Mouse (Mus musculus) brain, adult 2 months (tissue): ENCODE data around the gene Itgb1.

Source experiments
- DNase-seq: peaks from one replicate; pipeline ENCODE4 v3.0.0; 2011; ENCODE audit warnings: low read depth, low spot score

The Itgb1 gene

GRCm38 (mm10) chr8:128685507-128686428 lies at the start of gene Itgb1:
Itgb1 (plus strand) TSS chr8:128685654.
- peak; percentile 96 for DNase-seq

- no peak for DNase-seq
Observed at GRCm38 (mm10) chr8:128643104-128643503, 42.4 kb upstream of the Itgb1 start.

GRCm38 (mm10) chr8:128645452-128645851 lies 40.0 kb upstream of the Itgb1 start:
- DNase-seq, result no peak

- no peak for DNase-seq
Observed at GRCm38 (mm10) chr8:128646456-128646855, 39.0 kb upstream of the Itgb1 start.

- no peak for DNase-seq
Observed at GRCm38 (mm10) chr8:128648071-128648470, 37.4 kb upstream of the Itgb1 start.

DNA sequence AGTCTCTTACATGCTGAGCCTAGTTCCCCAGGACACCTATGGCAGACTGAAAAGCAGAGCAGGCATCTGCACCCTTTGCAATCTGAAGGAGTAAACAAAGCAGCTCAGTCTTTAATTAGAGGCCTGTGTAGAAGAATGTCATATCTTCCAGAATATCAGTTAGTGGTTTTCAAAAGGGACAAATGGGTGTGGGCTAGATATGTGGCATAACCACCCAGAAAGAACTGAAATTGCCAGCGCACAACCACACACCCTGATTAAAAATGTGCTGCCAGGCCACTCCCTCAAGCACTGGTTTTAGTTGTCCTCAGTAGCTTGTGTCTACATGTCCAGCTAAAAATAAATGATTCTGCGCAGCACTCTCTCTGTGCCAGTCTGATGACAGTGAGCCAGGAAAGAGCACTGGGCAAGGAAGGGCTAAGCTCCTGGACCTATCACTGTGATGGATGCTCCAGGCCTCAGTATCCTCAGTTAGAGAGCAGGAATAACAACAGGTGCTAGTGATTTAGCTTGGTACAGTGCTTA lies 35.1 kb upstream of the Itgb1 start:
- peak; percentile 5 for DNase-seq

GRCm38 (mm10) chr8:128652399-128653109 lies 32.9 kb upstream of the Itgb1 start:
- DNase-seq, result peak; percentile 84

DNA sequence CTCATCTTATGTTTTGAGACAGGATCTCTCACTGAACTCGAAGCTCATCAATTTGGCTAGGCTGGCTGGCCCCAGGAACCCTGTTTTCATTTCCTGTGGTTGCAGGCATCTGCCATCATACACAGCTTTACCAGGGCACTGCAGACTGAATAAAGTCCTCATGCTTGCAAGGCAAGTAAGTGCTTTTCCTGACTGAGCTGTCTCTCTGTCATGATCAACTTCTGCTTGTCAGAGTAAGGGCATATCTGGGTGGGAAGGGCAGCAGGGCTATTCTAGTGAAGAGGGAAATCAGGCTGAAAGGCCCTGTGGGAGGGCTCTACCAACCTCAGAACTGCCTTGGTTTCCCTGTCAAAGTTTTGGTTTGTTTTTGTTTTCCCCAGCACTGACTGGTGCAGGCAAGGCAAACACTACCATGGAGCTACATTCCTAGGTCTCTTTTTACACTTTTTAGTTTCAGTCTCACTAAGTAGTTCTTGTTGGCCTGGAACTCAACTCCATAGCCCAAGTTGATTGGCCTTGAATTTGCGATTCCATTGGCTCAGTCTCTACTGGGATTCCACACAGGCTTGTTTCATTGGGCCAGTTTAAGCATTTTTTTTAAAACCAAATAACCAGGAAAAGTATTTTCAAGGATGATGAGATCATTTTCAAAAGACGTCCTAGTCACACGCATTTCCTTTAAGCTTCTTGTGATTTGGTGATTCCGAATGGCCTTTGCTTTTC lies 31.7 kb upstream of the Itgb1 start:
- DNase-seq, result peak; percentile 4

- DNase-seq, result peak; percentile 76
Observed at GRCm38 (mm10) chr8:128654365-128655099, 30.9 kb upstream of the Itgb1 start.

DNA sequence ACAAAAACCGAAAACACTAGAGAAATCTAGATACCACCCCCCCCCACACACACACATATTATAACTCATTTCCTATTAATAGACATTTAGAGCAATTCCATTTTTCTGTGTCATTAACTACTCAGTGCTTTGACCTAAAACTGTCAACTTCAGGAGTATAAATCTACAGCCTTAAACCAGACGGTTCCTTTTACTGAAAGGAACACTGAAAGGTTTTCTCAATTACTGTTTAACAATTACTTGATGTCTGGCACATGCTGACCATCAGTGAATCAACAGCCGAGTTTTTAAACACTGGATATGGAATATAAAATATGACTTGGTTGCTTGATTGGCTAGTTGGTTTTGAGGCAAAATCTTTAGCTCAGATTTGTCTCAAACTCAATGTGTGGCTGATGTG lies 23.3 kb upstream of the Itgb1 start:
- DNase-seq, result no peak

DNA sequence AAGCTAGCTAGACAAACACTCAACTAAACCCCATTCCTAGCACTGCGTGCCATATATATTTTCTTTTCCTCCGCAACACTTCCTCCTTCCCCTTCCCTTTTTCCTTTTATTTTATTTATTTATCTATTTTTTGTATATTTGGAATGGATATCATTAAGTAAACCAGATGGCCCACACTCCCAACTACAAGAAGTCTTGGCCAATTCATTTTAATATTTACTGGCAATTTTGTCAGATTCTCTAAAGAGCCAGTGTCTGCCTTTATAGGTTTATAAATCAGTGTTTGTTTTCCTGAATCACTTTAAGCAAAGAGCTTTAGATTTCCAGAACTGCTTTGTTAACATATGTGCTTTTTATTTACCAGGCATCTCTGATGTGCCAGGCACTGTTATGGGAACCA lies 22.8 kb upstream of the Itgb1 start:
- no peak for DNase-seq

- DNase-seq, result no peak
Observed at GRCm38 (mm10) chr8:128663106-128663505, 22.3 kb upstream of the Itgb1 start.

DNA sequence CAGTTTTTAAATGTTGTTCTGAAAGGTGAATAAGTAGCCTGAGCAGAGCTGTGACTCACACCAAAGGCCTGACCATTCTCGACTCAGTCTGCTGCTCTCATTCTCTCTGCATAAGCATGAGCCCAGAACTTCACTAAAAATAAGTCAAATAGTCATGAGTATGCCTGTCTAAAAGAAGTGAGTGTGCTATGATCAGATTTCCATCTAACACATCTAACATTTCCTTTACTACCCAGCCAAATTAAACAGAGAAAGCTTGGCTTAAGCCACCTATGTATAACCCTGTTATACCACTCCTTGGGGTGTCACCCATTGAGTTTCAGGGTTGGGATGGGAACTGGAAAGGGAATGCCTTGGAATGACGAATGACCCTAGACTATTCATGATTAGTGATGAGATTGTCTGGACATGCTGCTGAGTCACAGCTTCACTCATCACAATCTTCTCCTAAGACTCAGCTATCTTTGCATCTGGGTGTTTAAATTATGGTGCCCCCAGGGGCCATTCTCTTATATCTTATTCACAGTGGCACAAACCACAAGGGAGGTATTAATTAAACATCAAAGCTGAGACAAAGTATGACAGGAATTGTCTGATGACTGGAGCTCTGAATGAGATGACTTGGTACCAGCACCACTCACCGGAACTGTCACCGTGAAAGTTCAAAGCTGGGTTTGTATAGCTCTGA lies 18.7 kb upstream of the Itgb1 start:
- DNase-seq, result no peak

GRCm38 (mm10) chr8:128671813-128672212 lies 13.6 kb upstream of the Itgb1 start:
- DNase-seq, result peak; percentile 78

- no peak for DNase-seq
Observed at GRCm38 (mm10) chr8:128672441-128672840, 13.0 kb upstream of the Itgb1 start.

DNA sequence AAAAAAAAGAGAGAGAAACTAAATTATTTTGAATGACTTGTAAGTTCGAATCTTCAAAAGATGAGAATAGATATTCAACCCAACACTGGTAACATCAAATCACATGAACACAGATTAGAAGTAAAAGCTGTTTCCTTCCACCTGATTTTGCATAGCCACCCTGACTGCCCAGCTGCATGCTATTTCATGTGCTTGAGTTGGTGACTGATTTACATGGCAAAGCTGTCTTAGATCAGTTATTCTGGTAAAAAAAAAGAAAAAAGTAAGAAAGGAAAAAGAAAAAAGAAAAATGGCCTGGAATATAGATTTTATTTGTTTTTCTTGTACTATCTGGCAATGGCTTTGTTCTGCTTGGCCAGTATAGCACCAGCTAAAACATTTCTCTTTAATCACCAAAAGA lies 12.5 kb upstream of the Itgb1 start:
- no peak for DNase-seq

DNA sequence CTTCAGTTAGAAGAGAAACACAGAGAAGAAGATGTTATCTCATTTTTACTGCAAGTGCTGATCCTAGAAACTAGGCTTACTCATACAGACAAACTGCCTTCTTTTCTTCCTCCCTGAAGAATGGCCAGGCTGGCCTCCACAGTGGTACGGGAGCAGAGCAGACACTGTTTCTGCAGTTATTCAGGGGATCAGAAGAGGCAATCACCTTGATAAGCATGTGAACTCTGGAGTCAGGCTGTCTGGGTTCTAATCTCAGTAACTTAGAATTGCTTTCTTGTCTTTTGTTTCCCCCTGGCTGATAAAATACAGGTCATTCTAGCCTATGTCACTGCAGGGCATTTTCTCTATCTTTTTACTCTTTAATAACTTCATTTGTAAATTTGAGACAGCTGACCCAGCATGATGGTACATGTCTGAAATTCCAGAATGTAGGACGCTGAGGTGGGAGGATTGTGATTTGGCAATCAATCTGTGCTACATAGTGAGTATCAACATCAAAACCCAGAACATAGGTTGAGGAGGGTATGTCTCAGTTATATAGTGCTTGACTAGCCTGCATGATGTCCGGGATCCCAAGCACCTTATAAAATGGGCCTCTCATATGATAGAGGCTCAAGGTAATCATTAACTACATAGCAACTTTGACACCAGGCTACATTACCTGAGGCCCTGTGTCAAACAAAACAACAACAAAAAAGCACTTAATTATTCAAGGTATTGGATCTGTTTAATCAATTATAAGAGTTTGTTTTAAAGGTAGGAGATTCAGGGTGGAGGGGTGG lies 9.4 kb upstream of the Itgb1 start:
- DNase-seq, result no peak

GRCm38 (mm10) chr8:128679909-128680308 lies 5.5 kb upstream of the Itgb1 start:
- peak; percentile 69 for DNase-seq

GRCm38 (mm10) chr8:128680548-128681325 lies 4.7 kb upstream of the Itgb1 start:
- DNase-seq, result no peak
